Mouse (Mus musculus): ENCODE data around the gene Pax3.

The Pax3 gene

GRCm38 (mm10) chr1:78172334-78172733 lies 24.6 kb downstream of the Pax3 start:
- no peak for DNase-seq (ENCODE audit: low spot score in 2 of 2)

GRCm38 (mm10) chr1:78171671-78172070 lies 25.3 kb downstream of the Pax3 start:
- no peak for DNase-seq (ENCODE audit: low spot score in 2 of 2)

GRCm38 (mm10) chr1:78170771-78171170 lies 26.2 kb downstream of the Pax3 start:
- no peak for DNase-seq (ENCODE audit: low spot score in 2 of 2)

GRCm38 (mm10) chr1:78168796-78169195 lies 28.1 kb downstream of the Pax3 start:
- DNase-seq (ENCODE audit: low spot score in 2 of 2): no peak

- DNase-seq (ENCODE audit: low spot score in 2 of 2): no peak
Measured at GRCm38 (mm10) chr1:78167577-78168286, 29.2 kb downstream of the Pax3 start.

- no peak for DNase-seq (ENCODE audit: low spot score in 2 of 2)
Measured at GRCm38 (mm10) chr1:78161745-78162144, 35.2 kb downstream of the Pax3 start.

GRCm38 (mm10) chr1:78157930-78158329 lies 39.0 kb downstream of the Pax3 start:
- DNase-seq (ENCODE audit: low spot score in 2 of 2): no peak

- no peak for DNase-seq (ENCODE audit: low spot score in 2 of 2)
Measured at GRCm38 (mm10) chr1:78155796-78156195, 41.1 kb downstream of the Pax3 start.

GRCm38 (mm10) chr1:78148011-78148623 lies 48.8 kb downstream of the Pax3 start:
- no peak for DNase-seq (ENCODE audit: low spot score in 2 of 2)

- no peak for DNase-seq (ENCODE audit: low spot score in 2 of 2)
Measured at GRCm38 (mm10) chr1:78143403-78143802, 53.5 kb downstream of the Pax3 start.

- DNase-seq (ENCODE audit: low spot score in 2 of 2): no peak
Measured at GRCm38 (mm10) chr1:78142912-78143311, 54.0 kb downstream of the Pax3 start.

GRCm38 (mm10) chr1:78141741-78142501 lies 55.0 kb downstream of the Pax3 start:
- no peak for DNase-seq (ENCODE audit: low spot score in 2 of 2)

- no peak for DNase-seq (ENCODE audit: low spot score in 2 of 2)
Measured at GRCm38 (mm10) chr1:78141314-78141713, 55.6 kb downstream of the Pax3 start.

GRCm38 (mm10) chr1:78140505-78141303 lies 56.2 kb downstream of the Pax3 start:
- DNase-seq (ENCODE audit: low spot score in 2 of 2): no peak

- DNase-seq (ENCODE audit: low spot score in 2 of 2): no peak
Measured at GRCm38 (mm10) chr1:78139287-78139686, 57.6 kb downstream of the Pax3 start.

GRCm38 (mm10) chr1:78129267-78129666 lies 67.7 kb downstream of the Pax3 start:
- no peak for DNase-seq (ENCODE audit: low spot score in 2 of 2)

- DNase-seq (ENCODE audit: low spot score in 2 of 2): no peak
Measured at GRCm38 (mm10) chr1:78119899-78120560, 76.9 kb downstream of the Pax3 start.

- DNase-seq (ENCODE audit: low spot score in 2 of 2): no peak
Measured at GRCm38 (mm10) chr1:78116046-78116445, 80.9 kb downstream of the Pax3 start.

- no peak for DNase-seq (ENCODE audit: low spot score in 2 of 2)
Measured at GRCm38 (mm10) chr1:78110311-78110710, 86.6 kb downstream of the Pax3 start.

- no peak for DNase-seq (ENCODE audit: low spot score in 2 of 2)
Measured at GRCm38 (mm10) chr1:78103511-78103910, 93.4 kb downstream of the Pax3 start.

GRCm38 (mm10) chr1:78093619-78094018 lies 103.3 kb downstream of the Pax3 start:
- DNase-seq (ENCODE audit: low spot score in 2 of 2): no peak
